Mouse (Mus musculus) heart, embryonic 16.5 days (tissue): ENCODE measurements around the gene Dnm3. TPM values are rescaled to one million over a fixed set of nuclear protein-coding genes. Genes with fewer than 3 reads are reported as not detected.

ENCODE experiments used
- ATAC-seq: fragments of 200-750 bp; cut with Nextera tagmentation; replicated peaks from 2 replicates; pipeline ENCODE4 v1.8.0; 2017; ENCODE audit warnings: moderate number of reproducible peaks; ENCODE audit not compliant: insufficient read depth, low FRiP score; ENCODE audit errors: extremely low read depth
- H3K27ac ChIP-seq: fragments of 300-500 bp; sonication (generic); 2 replicates; pipeline ENCODE4 v1.5.1; 2014; ENCODE audit warnings: mild to moderate bottlenecking, low read length, control low read depth, moderate library complexity
- H3K27me3 ChIP-seq: fragments of 300-500 bp; sonication (generic); 2 replicates; pipeline ENCODE4 v1.6.1; 2014; ENCODE audit warnings: low read length, mixed read lengths; ENCODE audit not compliant: control insufficient read depth, insufficient read depth
- H3K36me3 ChIP-seq: fragments of 300-500 bp; sonication (generic); 2 replicates; pipeline ENCODE4 v1.6.1; 2014; ENCODE audit not compliant: control insufficient read depth, insufficient read depth
- H3K4me1 ChIP-seq: fragments of 300-500 bp; sonication (generic); 2 replicates; pipeline ENCODE4 v1.6.1; 2014; ENCODE audit warnings: low read length, mixed read lengths; ENCODE audit not compliant: control insufficient read depth, insufficient read depth
- H3K4me2 ChIP-seq: fragments of 300-500 bp; sonication (generic); 2 replicates; pipeline ENCODE4 v1.6.1; 2014; ENCODE audit warnings: low read depth, mild to moderate bottlenecking, control low read depth, low read length
- H3K4me3 ChIP-seq: fragments of 300-500 bp; sonication (generic); 2 replicates; pipeline ENCODE4 v1.5.1; 2014; ENCODE audit warnings: mild to moderate bottlenecking, control low read depth, low read length
- H3K9ac ChIP-seq: fragments of 300-500 bp; sonication (generic); 2 replicates; pipeline ENCODE4 v1.6.1; 2014; ENCODE audit warnings: low read length, control low read depth
- H3K9me3 ChIP-seq: fragments of 300-500 bp; sonication (generic); replicated peaks from 2 replicates; pipeline ENCODE4 v1.6.1; 2016; ENCODE audit warnings: low read length; ENCODE audit not compliant: control insufficient read depth
- WGBS: fragments of 180-500 bp; shearing (Covaris S2); extraction: QIAGEN DNeasy Blood & Tissue Kit; methylation state at CpG from one replicate; pipeline ENCODE4 v1.1.7; 2014; 5-methylcytosine and 5-hydroxymethylcytosine counted together
- polyA plus RNA-seq: library from polyadenylated mRNA; unstranded; fragments of >200 nt; fragmentation: Nextera tagmentation; extraction: Ambion mirVana; gene quantifications from 2 replicates; pipeline ENCODE4 v1.2.1, GENCODE M21; 2015

Gene Dnm3
- polyA plus RNA-seq, 1 experiment from 2014 or later, result 2.0 TPM

GRCm38 (mm10) chr1:162472949-162473348, 4.9 kb downstream of the Dnm3 start:
- Histone ChIP-seq H3K36me3 (no peaks in the 10 kb centered on the region), H3K4me2 (no peak overlapping the region), H3K9me3 (no peaks in the 10 kb centered on the region), H3K4me1 (peaks cover 5% of the 10 kb centered on the region; the same call in 1 of the 2 replicates), H3K27me3 (peaks cover 14% of the 10 kb centered on the region), H3K27ac (no peak overlapping the region), H3K9ac (no peak overlapping the region), H3K4me3 (no peak overlapping the region)
- ATAC-seq, result no peak
- WGBS, result 68% methylated on average over 1 of the region's 1 CpGs

DNA sequence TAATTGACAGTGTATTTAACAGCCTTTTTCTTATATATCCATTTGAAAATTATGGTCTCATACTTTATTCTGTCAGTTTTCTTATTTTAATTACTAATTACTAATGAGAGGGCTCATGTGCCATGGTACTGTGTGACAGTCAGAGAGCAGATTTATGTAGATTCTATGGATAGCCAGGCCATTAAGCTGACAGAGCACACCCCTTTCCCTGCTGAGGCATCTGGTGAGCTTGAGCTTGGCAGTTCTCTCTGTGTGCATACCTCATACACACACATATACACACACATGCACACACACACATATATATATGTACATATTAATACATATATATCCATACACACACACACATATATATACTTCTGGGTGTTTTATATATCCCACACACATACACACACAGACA, 6.7 kb downstream of the Dnm3 start:
- peaks cover 5% of the 10 kb centered on the region for H3K27me3 ChIP-seq
- H3K4me2 ChIP-seq, result no peak overlapping the region
- no peaks in the 10 kb centered on the region for H3K9me3 ChIP-seq
- no peak overlapping the region for H3K4me3 ChIP-seq
- ATAC-seq, result no peak
- H3K27ac ChIP-seq, result no peak overlapping the region
- H3K9ac ChIP-seq, result no peak overlapping the region
- no peaks in the 10 kb centered on the region for H3K4me1 ChIP-seq
- H3K36me3 ChIP-seq, result no peaks in the 10 kb centered on the region

DNA sequence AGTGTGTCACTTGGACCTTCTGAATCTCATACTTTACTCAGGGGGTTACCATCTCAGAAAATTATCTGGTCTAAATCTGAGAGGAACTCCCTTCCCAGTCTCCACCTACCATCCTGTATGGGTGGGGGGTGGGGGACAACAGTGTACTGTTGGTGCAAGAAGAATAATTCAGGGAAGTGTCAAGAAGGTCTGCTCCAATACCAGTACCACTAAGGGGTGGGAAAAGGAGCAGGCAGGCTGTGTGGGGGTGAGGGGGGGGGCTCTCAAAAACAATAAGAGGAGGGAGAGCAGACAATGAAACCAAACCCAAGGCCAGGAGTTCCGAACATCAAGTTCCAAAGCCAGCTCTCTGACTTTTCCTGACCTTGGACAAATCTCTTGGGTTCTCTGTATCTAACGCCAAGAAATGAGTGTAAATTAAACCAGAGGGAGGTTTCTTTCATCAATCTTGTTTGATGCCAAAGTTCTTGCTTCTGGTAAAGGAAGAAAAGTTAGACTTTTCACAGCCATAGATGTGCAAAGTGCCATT, 8.0 kb downstream of the Dnm3 start:
- no peaks in the 10 kb centered on the region for H3K4me1 ChIP-seq
- 48% methylated on average over 2 of the region's 2 CpGs for WGBS
- ATAC-seq, result no peak
- H3K4me3 ChIP-seq, result no peak overlapping the region
- H3K36me3 ChIP-seq, result no peaks in the 10 kb centered on the region
- no peak overlapping the region for H3K9ac ChIP-seq
- no peaks in the 10 kb centered on the region for H3K27me3 ChIP-seq
- no peak overlapping the region for H3K27ac ChIP-seq
- no peak overlapping the region for H3K4me2 ChIP-seq
- H3K9me3 ChIP-seq, result no peaks in the 10 kb centered on the region

DNA sequence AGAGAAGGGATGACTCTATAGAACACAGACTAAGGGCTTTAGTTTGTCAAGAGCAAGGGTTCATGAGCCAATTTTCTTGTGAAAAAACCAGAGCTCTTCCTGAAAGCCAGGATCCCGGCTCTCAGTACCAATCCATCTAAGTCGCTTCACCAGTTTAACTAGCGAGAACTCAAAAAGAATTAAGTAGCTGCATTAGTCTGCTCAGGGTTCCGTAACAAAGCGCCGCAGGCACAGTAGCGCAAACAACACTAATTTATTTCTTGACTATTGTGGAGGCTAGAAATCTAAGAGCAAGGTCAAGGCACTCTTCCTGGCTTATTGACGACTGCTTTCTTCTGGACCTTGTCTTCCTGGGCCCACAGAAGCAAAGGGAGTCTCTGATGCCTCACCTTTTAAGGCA, 14.2 kb downstream of the Dnm3 start:
- Histone ChIP-seq H3K27me3 (no peaks in the 10 kb centered on the region), H3K36me3 (no peaks in the 10 kb centered on the region), H3K4me1 (no peaks in the 10 kb centered on the region), H3K27ac (no peak overlapping the region), H3K4me3 (no peak overlapping the region), H3K4me2 (no peak overlapping the region), H3K9ac (no peak overlapping the region), H3K9me3 (no peaks in the 10 kb centered on the region)
- ATAC-seq, result no peak
- WGBS, result 85% methylated on average over 8 of the region's 8 CpGs

DNA sequence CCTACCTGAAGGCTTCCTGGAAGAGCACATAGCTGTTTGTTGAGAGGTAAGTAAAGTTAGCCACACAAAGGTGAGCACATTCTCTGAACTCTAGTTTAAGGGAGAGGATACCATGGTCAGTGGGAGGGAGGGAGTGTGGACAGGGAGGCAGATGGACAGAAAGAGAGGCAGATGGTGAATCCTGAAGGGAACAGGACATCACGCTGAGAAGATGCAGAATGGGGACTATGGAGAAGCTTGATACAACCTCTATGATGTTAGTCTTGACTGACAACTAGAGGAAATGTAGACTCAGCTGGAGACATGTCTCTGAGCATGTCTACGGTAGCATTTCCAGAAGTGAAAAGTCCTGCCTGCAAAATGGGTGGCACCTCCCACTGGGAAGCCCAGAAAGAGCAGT, 19.1 kb downstream of the Dnm3 start:
- Histone ChIP-seq H3K9ac (no peak overlapping the region), H3K27me3 (no peaks in the 10 kb centered on the region), H3K36me3 (no peaks in the 10 kb centered on the region), H3K4me3 (no peak overlapping the region), H3K9me3 (no peaks in the 10 kb centered on the region), H3K27ac (no peak overlapping the region), H3K4me1 (no peaks in the 10 kb centered on the region), H3K4me2 (no peak overlapping the region)
- ATAC-seq, result no peak
- 79% methylated on average over 2 of the region's 2 CpGs for WGBS

DNA sequence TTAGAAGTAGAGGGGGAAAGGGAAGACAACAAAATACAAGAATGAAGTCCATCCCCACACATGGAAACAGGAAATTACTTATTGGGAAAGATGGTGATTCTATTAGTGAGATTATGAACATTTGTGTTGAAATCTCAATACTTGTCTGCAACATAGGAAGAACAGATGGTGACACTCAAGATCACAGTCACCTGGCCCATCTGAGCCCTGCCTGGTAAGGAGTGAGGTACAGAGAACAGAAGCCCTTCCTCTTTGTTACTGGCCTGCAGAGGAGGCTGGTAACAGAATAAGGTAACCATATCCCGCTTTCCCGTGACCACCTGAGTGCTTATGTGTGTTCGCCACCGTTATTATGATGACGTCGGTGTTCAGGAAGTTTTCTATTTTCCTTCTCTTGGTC, 21.0 kb downstream of the Dnm3 start:
- Histone ChIP-seq H3K27me3 (no peaks in the 10 kb centered on the region), H3K4me3 (no peak overlapping the region), H3K4me1 (no peaks in the 10 kb centered on the region), H3K4me2 (no peak overlapping the region), H3K9ac (no peak overlapping the region), H3K36me3 (no peaks in the 10 kb centered on the region), H3K27ac (no peak overlapping the region), H3K9me3 (no peaks in the 10 kb centered on the region)
- WGBS, result 93% methylated on average over 6 of the region's 6 CpGs
- no peak for ATAC-seq

- WGBS, result 84% methylated on average over 4 of the region's 4 CpGs
- H3K4me2 ChIP-seq, result no peak overlapping the region
- no peaks in the 10 kb centered on the region for H3K4me1 ChIP-seq
- no peak overlapping the region for H3K4me3 ChIP-seq
- H3K9ac ChIP-seq, result no peak overlapping the region
- no peaks in the 10 kb centered on the region for H3K27me3 ChIP-seq
- no peaks in the 10 kb centered on the region for H3K9me3 ChIP-seq
- ATAC-seq, result no peak
- H3K27ac ChIP-seq, result no peak overlapping the region
- H3K36me3 ChIP-seq, result no peaks in the 10 kb centered on the region
Observed at GRCm38 (mm10) chr1:162456406-162456805, 21.4 kb downstream of the Dnm3 start.

GRCm38 (mm10) chr1:162453578-162453977, 24.3 kb downstream of the Dnm3 start:
- H3K27ac ChIP-seq, result no peak overlapping the region
- H3K36me3 ChIP-seq, result no peaks in the 10 kb centered on the region
- no peak overlapping the region for H3K4me3 ChIP-seq
- WGBS, result 35% methylated on average over 8 of the region's 8 CpGs
- no peaks in the 10 kb centered on the region for H3K9me3 ChIP-seq
- no peak overlapping the region for H3K4me2 ChIP-seq
- 0 out of 2 replicates have a peak, but pooled peaks have one; percentile 18 for ATAC-seq
- no peak overlapping the region for H3K9ac ChIP-seq
- H3K4me1 ChIP-seq, result no peaks in the 10 kb centered on the region
- H3K27me3 ChIP-seq, result no peaks in the 10 kb centered on the region

DNA sequence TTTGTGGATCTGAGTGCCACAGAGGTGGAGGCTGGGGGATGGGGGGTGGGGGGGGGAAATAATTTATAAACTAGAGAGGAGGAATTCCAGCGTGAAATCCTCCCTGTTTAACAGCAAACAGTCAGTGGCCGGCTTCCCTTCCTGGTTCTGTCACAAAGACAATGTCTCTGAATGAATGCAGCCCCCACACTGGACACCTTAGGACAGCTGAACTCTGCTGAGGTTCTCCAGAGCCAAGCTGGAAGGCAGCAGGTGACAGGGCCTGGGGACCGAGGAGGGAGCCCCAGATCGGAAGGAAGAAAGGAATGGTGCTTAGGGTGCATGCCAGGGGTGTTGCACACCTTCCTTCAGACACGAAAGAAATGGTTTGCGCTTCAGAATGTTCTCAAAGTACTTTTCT, 24.8 kb downstream of the Dnm3 start:
- H3K9ac ChIP-seq, result no peak overlapping the region
- no peaks in the 10 kb centered on the region for H3K9me3 ChIP-seq
- H3K4me3 ChIP-seq, result no peak overlapping the region
- WGBS, result 74% methylated on average over 6 of the region's 6 CpGs
- H3K27ac ChIP-seq, result no peak overlapping the region
- H3K36me3 ChIP-seq, result no peaks in the 10 kb centered on the region
- ATAC-seq, result no peak
- no peaks in the 10 kb centered on the region for H3K4me1 ChIP-seq
- no peak overlapping the region for H3K4me2 ChIP-seq
- no peaks in the 10 kb centered on the region for H3K27me3 ChIP-seq
